Mouse (Mus musculus): ENCODE data around the gene Slc2a8. TPM values are rescaled to one million over a fixed set of nuclear protein-coding genes. Genes with fewer than 3 reads are reported as not detected.

Slc2a8 gene
- polyA plus RNA-seq (2012; rRNA removed), result 51.1 and 51.9 TPM in 2 replicates

GRCm38 (mm10) chr2:32981725-32982271 is at the start of gene Slc2a8:
Slc2a8 (minus strand) TSS chr2:32982083.
- H3K4me1 ChIP-seq (ENCODE audit: control insufficient read depth, insufficient read depth, low read length), result peaks cover 12% of the 10 kb centered on the region
- no peak for TF ChIP-seq CTCF (conservative IDR thresholded peaks at IDR 0.05; ENCODE audit: insufficient read depth, insufficient read length, low read depth, low read length)
- peak; percentile 29 for TF ChIP-seq POLR2A (IDR thresholded peaks at IDR 0.05; ENCODE audit: low read depth, low read length)
- WGBS, result under 1% methylated on average over 50 of the region's 50 CpGs
- H3K27me3 ChIP-seq (replicated peaks; ENCODE audit: control insufficient read depth, insufficient read depth, low read length), result no peaks in the 10 kb centered on the region
- DNase-seq, result peak; percentile 98
- H3K4me3 ChIP-seq (ENCODE audit: insufficient read depth, low read depth, low read length), result peak within 1 kb of the TSS; percentile 92
- no peaks in the 10 kb centered on the region for H3K36me3 ChIP-seq (ENCODE audit: control insufficient read depth, insufficient read depth, low read length)
- H3K27ac ChIP-seq (ENCODE audit: insufficient read depth, low read depth, low read length), result peak within 1 kb of the TSS; percentile 58; the same call in 1 of the 2 replicates

DNA sequence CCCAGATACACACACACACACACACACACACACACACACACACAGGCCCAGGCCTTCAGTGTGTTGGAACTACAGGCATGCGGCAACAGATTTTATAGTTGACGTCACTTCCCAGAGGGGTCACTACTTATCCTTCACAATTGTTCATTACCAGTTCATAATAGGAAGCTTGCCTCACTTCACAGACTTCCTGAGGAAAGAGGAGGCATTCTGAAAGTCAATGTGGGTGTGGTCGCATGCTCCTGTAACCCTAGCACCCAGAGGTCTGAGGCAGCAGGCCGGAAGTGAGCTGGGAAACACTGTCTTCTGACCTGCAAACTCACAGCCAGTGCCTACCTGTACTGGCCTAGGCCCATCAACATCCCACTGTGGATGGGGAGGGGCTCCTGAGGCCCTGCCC is 43.2 kb upstream of the Slc2a8 start:
- DNase-seq, result peak; percentile 32
- TF ChIP-seq POLR2A (IDR thresholded peaks at IDR 0.05; ENCODE audit: low read depth, low read length) (no peak), CTCF (conservative IDR thresholded peaks at IDR 0.05; ENCODE audit: insufficient read depth, insufficient read length, low read depth, low read length) (no peak)
- WGBS, result 70% methylated on average over 4 of the region's 4 CpGs

DNA sequence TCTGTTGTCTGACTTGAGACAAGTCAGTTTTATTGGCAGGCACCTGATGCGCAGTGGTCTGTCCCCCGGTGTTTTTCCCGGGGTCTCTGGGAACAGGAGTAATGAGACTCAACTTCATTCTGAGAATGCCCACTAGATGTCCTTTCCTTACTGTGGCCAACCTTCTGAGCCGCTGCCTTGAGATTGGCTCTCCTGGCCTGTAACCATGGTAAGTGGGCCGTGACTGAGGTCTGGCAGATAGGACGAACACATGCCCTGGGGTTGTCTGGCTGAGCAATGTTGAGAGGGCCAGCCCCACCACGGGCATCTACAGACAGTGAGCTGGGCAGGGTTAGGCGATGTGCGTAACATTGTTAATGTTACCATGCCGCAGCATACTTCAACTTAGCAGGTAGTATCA is 42.7 kb upstream of the Slc2a8 start:
- no peak overlapping the region for H3K4me3 ChIP-seq (ENCODE audit: insufficient read depth, low read depth, low read length)
- peak; percentile 27 for DNase-seq
- H3K4me1 ChIP-seq (ENCODE audit: control insufficient read depth, insufficient read depth, low read length), result no peaks in the 10 kb centered on the region
- no peak overlapping the region for H3K27ac ChIP-seq (ENCODE audit: insufficient read depth, low read depth, low read length)
- 58% methylated on average over 10 of the region's 10 CpGs for WGBS
- no peak for TF ChIP-seq POLR2A (IDR thresholded peaks at IDR 0.05; ENCODE audit: low read depth, low read length)
- H3K27me3 ChIP-seq (replicated peaks; ENCODE audit: control insufficient read depth, insufficient read depth, low read length), result no peaks in the 10 kb centered on the region
- H3K36me3 ChIP-seq (ENCODE audit: control insufficient read depth, insufficient read depth, low read length), result no peaks in the 10 kb centered on the region

More for the DNA sequence above, 43.2 kb upstream of the Slc2a8 start:
- H3K27me3 ChIP-seq (replicated peaks; ENCODE audit: control insufficient read depth, insufficient read depth, low read length), result no peaks in the 10 kb centered on the region
- no peaks in the 10 kb centered on the region for H3K4me1 ChIP-seq (ENCODE audit: control insufficient read depth, insufficient read depth, low read length)
- H3K4me3 ChIP-seq (ENCODE audit: insufficient read depth, low read depth, low read length), result no peak overlapping the region
- no peak overlapping the region for H3K27ac ChIP-seq (ENCODE audit: insufficient read depth, low read depth, low read length)
- H3K36me3 ChIP-seq (ENCODE audit: control insufficient read depth, insufficient read depth, low read length), result no peaks in the 10 kb centered on the region

DNA sequence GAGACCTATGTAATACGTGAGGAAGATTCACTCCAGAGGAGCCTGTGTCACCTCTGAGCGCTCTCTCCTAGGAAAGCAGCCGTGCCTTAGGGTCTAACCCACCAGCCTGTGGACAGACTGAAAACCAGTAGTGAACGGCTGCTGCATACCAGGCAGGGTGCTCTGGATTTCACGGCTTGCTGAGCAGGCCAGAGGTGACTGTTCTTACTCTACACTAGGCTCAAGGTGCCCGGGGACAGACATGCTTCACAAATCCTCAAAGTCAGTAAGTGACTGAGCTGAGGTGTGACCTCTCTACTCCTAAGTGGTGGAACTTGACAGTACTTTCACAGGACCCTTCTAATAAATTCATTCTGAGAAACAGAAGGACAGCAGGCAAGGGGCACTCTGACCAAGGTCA is 41.0 kb upstream of the Slc2a8 start:
- 38% methylated on average over 6 of the region's 6 CpGs for WGBS
- no peak overlapping the region for H3K27ac ChIP-seq (ENCODE audit: insufficient read depth, low read depth, low read length)
- DNase-seq, result peak; percentile 51
- H3K4me1 ChIP-seq (ENCODE audit: control insufficient read depth, insufficient read depth, low read length), result no peaks in the 10 kb centered on the region
- H3K27me3 ChIP-seq (replicated peaks; ENCODE audit: control insufficient read depth, insufficient read depth, low read length), result no peaks in the 10 kb centered on the region
- H3K4me3 ChIP-seq (ENCODE audit: insufficient read depth, low read depth, low read length), result no peak overlapping the region
- TF ChIP-seq POLR2A (IDR thresholded peaks at IDR 0.05; ENCODE audit: low read depth, low read length), result no peak
- no peak for TF ChIP-seq CTCF (conservative IDR thresholded peaks at IDR 0.05; ENCODE audit: insufficient read depth, insufficient read length, low read depth, low read length)
- no peaks in the 10 kb centered on the region for H3K36me3 ChIP-seq (ENCODE audit: control insufficient read depth, insufficient read depth, low read length)

DNA sequence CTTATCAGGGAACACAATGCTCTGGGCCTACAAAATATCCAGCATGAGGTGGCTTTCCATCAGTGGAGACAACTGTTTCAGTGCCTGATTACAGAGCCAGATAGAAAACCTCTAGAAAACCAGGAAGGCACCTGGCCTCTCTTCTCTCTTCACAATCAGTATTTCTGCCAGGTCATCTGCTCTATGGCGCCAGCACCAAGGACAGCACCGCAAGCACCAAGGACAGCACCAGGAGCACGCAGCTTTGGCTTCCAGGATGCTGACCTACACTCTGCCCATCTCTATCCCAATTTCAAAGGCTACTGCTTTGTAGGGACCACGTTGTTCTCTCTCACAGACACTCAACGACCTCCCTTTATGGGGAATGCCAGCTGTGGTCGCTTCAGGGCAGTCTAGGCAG is 36.1 kb upstream of the Slc2a8 start:
- no peaks in the 10 kb centered on the region for H3K27me3 ChIP-seq (replicated peaks; ENCODE audit: control insufficient read depth, insufficient read depth, low read length)
- TF ChIP-seq CTCF (conservative IDR thresholded peaks at IDR 0.05; ENCODE audit: insufficient read depth, insufficient read length, low read depth, low read length), result no peak; the same call in 1 of the 2 replicates
- no peak for TF ChIP-seq POLR2A (IDR thresholded peaks at IDR 0.05; ENCODE audit: low read depth, low read length)
- no peak overlapping the region for H3K4me3 ChIP-seq (ENCODE audit: insufficient read depth, low read depth, low read length)
- no peaks in the 10 kb centered on the region for H3K4me1 ChIP-seq (ENCODE audit: control insufficient read depth, insufficient read depth, low read length)
- H3K27ac ChIP-seq (ENCODE audit: insufficient read depth, low read depth, low read length), result no peak overlapping the region
- no peaks in the 10 kb centered on the region for H3K36me3 ChIP-seq (ENCODE audit: control insufficient read depth, insufficient read depth, low read length)
- 6% methylated on average over 6 of the region's 6 CpGs for WGBS
- DNase-seq, result peak; percentile 55

- H3K27ac ChIP-seq (ENCODE audit: insufficient read depth, low read depth, low read length), result no peak overlapping the region
- TF ChIP-seq POLR2A (IDR thresholded peaks at IDR 0.05; ENCODE audit: low read depth, low read length), result no peak
- TF ChIP-seq CTCF (conservative IDR thresholded peaks at IDR 0.05; ENCODE audit: insufficient read depth, insufficient read length, low read depth, low read length), result no peak
- 74% methylated on average over 2 of the region's 2 CpGs for WGBS
- no peak overlapping the region for H3K4me3 ChIP-seq (ENCODE audit: insufficient read depth, low read depth, low read length)
- DNase-seq, result no peak
- no peaks in the 10 kb centered on the region for H3K27me3 ChIP-seq (replicated peaks; ENCODE audit: control insufficient read depth, insufficient read depth, low read length)
- H3K4me1 ChIP-seq (ENCODE audit: control insufficient read depth, insufficient read depth, low read length), result no peaks in the 10 kb centered on the region
- no peaks in the 10 kb centered on the region for H3K36me3 ChIP-seq (ENCODE audit: control insufficient read depth, insufficient read depth, low read length)
Observed at GRCm38 (mm10) chr2:33017191-33017590, 35.3 kb upstream of the Slc2a8 start.

DNA sequence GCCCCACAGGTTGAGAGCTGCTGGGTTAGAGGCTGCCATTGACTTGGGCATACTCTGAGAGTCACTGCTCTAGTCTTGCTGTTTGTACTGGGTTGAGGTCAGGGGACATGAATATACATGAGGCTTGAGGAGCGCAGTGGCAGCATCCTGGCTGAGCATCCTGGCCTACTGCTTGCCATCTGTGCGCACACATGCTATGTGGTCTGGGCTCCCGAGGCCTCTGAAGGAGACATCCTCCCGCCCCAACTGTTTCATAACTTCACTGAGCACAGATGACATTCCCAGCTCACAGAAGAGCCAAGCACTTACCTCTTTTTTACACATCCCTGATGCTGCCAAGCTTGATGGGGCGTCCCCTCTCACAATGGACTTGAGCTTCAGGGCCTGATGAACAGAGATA is 33.0 kb upstream of the Slc2a8 start:
- no peak overlapping the region for H3K27ac ChIP-seq (ENCODE audit: insufficient read depth, low read depth, low read length)
- no peaks in the 10 kb centered on the region for H3K4me1 ChIP-seq (ENCODE audit: control insufficient read depth, insufficient read depth, low read length)
- no peak for TF ChIP-seq CTCF (conservative IDR thresholded peaks at IDR 0.05; ENCODE audit: insufficient read depth, insufficient read length, low read depth, low read length)
- TF ChIP-seq POLR2A (IDR thresholded peaks at IDR 0.05; ENCODE audit: low read depth, low read length), result no peak
- no peaks in the 10 kb centered on the region for H3K27me3 ChIP-seq (replicated peaks; ENCODE audit: control insufficient read depth, insufficient read depth, low read length)
- no peak overlapping the region for H3K4me3 ChIP-seq (ENCODE audit: insufficient read depth, low read depth, low read length)
- no peak for DNase-seq
- 92% methylated on average over 5 of the region's 5 CpGs for WGBS
- no peaks in the 10 kb centered on the region for H3K36me3 ChIP-seq (ENCODE audit: control insufficient read depth, insufficient read depth, low read length)

Measured in kidney, adult 2 months (tissue).